Mouse (Mus musculus) regulatory T cell (primary cell): ENCODE measurements at regions not wholly inside any gene's neighbourhood (a gene's known extent, or its start where the extent isn't known, plus 50 kb on each side); places are given as distances from the start of the nearest gene placed in this dataset.

Source experiments
- in situ Hi-C: fragments of 300-600 bp; cut with MboI, MseI; formaldehyde crosslinking; loops from one replicate; pipeline ENCODE4 v1.15.1; 2025; ENCODE audit warnings: high pct_unique_total_duplicates

DNA sequence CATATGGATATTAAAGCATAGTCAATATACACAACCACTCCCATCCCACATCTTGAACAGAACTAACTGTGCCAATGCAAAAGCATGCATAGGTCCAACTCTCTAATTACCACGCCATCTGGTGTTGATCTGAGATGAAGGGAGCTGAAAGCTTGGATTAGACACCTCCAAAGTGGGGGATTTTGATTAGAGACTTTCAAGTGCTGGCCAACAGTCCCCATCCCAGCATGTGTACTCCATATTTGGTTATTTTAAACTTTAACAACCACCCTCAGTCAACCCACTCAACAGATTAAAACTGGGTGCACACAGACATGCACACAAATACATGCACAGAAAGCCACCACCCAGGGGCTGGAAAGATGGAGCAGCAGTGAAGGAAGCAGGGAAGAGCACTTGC lies 366.9 kb upstream of the Intu start:
- in situ Hi-C loops = no loop called here

- in situ Hi-C loops = no loop called here
Measured at GRCm38 (mm10) chr3:40167970-40168626, 363.0 kb upstream of the Intu start.

DNA sequence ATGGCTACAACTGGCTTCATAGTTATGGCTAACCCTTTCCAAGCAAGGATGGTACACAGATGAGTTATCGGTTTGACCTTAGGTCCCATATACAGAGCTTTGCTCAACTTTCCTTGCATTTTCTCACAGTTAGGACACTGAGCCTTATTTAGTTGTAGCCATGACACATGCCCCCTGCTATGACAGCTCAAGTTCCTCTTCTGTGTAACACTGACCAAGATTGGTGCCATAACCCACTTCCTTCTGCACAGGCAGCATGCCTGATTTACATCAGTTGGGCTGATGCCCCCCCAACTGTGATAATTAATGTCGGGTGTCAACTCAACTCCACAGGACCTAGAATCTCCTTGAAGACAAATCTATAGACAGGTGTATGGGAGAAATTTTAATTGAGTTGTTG lies 361.5 kb upstream of the Intu start:
- in situ Hi-C loops = no loop called here

DNA sequence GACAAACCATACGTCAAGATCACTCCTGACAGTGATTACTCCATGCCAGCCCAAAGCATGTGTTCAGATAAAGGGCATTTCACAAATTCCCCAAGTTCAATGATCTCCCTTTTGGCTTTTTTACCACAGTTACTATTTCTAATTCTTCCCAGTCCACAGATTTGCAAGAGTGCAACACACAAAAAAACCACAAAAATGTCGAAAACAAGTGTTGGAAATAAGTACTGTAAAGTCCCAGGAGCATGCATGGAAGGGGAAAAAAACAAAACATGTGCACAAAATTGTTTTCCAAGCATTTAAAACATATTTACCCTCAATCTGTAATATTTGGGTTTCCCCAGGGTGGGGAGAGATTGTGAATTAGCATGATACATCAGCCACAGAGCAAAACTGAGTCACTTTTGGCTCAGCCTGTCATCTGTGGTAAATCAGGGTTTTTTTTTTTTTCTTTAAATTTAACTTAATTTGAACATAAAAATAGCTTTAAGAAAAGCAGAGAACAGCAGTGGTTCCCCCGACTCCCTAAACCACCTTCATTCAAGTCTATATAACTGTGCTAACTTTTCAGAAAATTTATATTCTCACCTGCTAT lies 351.3 kb upstream of the Intu start:
- in situ Hi-C loops = no loop called here

DNA sequence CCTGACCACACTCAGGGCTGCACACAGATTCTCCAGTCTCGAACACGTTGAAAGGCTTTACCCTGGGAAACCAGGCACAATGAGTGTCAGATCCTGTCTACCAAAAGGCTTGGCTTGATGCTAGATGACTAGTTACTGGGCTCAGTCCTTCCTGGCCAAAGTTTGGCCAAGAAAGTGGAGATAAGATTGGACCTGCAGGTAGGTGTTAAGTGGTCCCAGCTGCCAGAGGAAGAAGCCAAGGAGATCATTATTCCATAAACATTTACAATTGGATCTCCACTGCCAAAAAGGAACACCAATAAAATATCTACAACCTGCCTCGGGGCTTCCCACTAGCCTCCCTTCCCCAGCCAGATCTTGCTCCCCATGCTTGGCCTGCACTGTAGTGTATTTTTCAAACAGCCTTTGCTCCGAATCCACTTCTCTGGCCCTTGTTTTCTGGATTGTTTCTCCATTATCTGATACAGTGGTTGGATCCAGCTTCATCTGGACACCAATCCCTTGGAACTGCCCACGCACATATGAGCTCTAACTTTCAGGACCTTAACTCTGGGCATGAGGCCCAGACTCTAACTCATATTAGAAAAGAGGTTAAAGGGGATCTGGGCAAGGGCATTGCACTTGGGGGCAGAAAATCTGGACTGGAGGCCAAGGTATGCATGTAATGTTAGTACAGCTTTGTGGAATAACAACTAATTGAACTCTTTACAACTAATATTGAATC lies 345.3 kb upstream of the Intu start:
- in situ Hi-C loops = no loop called here

GRCm38 (mm10) chr3:40189529-40189928 lies 341.6 kb upstream of the Intu start:
- in situ Hi-C loops = no loop called here

- in situ Hi-C loops = no loop called here
Measured at GRCm38 (mm10) chr3:40190024-40190423, 341.1 kb upstream of the Intu start.

DNA sequence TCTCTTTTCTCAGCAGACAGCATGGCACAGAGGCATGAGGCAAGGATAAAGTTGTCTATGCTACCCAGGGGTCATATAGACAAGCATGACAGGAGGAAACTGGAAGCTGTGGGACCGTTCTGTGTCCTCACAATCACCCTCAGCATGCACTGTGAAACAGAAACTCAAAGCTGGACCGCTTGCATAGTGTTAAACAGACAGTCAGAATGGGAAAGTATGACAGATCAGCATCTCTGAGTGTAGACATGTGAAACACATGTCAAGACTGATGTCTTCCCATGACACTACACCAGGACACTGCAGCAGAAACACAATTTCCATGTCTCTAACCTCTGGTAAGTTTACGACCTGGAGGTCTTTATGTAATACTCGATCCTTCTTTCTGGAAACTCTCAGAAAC lies 330.9 kb upstream of the Intu start:
- in situ Hi-C loops = no loop called here

- in situ Hi-C loops = no loop called here
Measured at GRCm38 (mm10) chr3:40206326-40206725, 324.8 kb upstream of the Intu start.

- in situ Hi-C loops = no loop called here
Measured at GRCm38 (mm10) chr3:40211793-40212192, 319.3 kb upstream of the Intu start.

DNA sequence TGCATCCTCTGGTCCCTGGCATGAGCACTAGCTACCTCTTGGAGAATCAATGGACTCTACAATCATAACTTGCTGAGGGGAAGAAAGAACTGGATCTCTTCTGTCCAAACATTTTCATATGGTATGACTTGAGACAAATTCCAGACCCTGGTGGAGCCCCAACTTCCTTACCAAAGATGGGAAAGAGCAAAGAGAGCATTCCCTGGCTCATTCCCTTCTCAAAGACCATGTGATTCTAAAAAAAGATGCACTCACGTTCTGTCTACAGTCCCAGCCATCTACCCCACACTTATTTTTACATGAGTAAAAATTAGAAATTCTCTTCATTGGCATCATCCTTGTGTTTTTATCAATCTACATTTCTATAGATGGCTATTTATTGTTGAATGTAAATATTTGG lies 304.3 kb upstream of the Intu start:
- in situ Hi-C loops = no loop called here

DNA sequence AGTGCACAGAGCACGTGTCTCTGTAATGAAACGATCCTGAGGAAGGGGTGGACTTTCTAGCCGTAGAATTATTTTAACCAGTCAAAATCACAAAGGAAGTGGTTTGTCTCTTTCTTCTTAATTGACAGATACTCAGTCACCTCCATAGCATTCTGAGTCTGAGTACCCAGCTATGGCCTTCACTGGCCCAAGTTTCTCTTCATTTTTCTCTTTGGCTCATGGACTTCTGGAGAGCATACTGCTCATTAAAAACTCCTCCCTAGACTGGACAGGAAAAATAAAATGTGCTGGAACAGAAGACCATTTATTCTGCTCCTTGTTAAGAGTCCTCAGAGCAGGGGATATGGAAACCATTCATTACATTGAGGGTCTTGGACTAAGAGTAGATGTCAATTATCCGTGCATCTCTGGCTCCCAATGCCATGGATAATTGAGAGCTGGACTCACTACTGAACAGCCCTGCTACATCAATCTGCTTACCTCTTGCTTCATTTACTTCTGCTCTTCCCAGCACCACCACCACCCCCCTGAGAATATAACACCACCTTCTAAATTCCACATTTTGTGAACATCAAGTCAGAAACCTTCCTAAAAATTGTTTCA lies 287.5 kb upstream of the Intu start:
- in situ Hi-C loops = no loop called here

- in situ Hi-C loops = no loop called here
Measured at GRCm38 (mm10) chr3:40254376-40254775, 276.7 kb upstream of the Intu start.

- in situ Hi-C loops = no loop called here
Measured at GRCm38 (mm10) chr3:40262536-40262935, 268.6 kb upstream of the Intu start.

GRCm38 (mm10) chr3:40267514-40267913 lies 263.6 kb upstream of the Intu start:
- in situ Hi-C loops = no loop called here

DNA sequence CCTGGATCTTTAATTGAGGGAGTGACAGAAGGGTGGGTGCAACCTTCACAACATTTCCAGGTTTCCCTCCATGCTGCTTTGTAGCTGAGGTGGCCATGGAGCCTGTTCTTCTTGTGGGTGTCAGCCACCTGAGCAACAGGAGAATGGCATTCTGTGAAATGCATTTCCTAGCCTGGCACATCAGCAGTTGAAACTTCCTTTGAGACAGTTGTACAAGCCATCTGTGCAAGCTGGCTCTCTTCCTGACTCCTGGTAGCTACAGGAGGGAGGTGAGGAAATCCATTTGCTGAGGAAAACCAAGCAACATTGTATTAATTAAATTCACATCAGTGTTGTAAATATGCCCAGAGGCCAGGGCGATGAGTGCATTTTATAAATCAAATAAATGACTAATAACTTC lies 248.2 kb upstream of the Intu start:
- in situ Hi-C loops = no loop called here

GRCm38 (mm10) chr3:40286959-40287710 lies 244.0 kb upstream of the Intu start:
- in situ Hi-C loops = no loop called here

GRCm38 (mm10) chr3:40297120-40297519 lies 234.0 kb upstream of the Intu start:
- in situ Hi-C loops = no loop called here

GRCm38 (mm10) chr3:40320319-40320718 lies 210.8 kb upstream of the Intu start:
- in situ Hi-C loops = no loop called here

- in situ Hi-C loops = no loop called here
Measured at GRCm38 (mm10) chr3:40325872-40326803, 204.9 kb upstream of the Intu start.

DNA sequence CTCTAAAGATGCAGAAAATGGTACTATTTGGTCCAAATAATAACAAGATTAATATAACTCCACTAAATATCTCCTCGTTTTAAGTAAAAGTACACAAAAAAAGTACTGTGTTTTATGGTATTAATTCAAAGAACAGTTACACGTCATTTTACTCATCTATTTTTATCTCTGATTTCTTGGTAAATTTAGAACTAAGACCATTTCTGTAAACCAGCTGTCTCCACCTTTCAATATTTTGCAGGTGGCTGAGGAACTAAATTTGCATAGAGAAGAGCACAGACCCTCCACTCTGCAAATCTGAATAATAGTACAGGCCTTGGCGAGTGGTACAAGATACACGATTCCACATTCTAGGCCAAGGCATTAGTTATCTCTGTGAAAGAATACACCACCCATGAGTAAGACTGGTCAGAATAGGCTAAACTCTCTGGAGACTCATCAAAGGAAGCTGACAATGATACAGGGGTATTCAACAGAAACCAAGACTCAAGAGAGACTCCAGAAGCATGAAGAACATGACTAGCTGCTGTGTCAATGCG lies 191.5 kb upstream of the Intu start:
- in situ Hi-C loops = no loop called here
